Comparison of ENCODE assay signal across 12 mouse cellular contexts in genomic region chr14:29073747-29074146, GRCm38 (mm10). TPM values are rescaled to one million over a fixed set of nuclear protein-coding genes. Genes with fewer than 3 reads are reported as not detected.
DNase-seq lines count a peak whose midpoint lies in the region; ATAC-seq and TF ChIP-seq lines count a peak whose summit lies in the region.
"Had no signal": no experiment of that assay in that cellular context is flagged by ENCODE, and none has a peak within 500 bp of the region (broad histone marks: within the 10 kb centered on the region; RNA-seq: fewer than 3 reads in every experiment).

No protein-coding gene starts in this region.

- no peaks in the 10 kb centered on the region for H3K9me3 ChIP-seq in heart, postnatal 0 days (replicated peaks; ENCODE audit: control insufficient read depth, low read length)
- H3K9me3 ChIP-seq in embryonic facial prominence, embryonic 13.5 days, result no peaks in the 10 kb centered on the region; the same call in 1 of the 2 replicates

- TF ChIP-seq EP300 in heart, postnatal 0 days (IDR thresholded peaks at IDR 0.05; ENCODE audit: low read depth), result no peak

- H3K4me3 ChIP-seq in heart, postnatal 0 days (ENCODE audit: low read depth, low read length), result no peak overlapping the region
- H3K4me3 ChIP-seq in left cerebral cortex, adult 2 months, result no peak overlapping the region
- H3K4me3 ChIP-seq in embryonic facial prominence, embryonic 13.5 days, result no peak overlapping the region
- H3K4me3 ChIP-seq: myocyte had no signal

- no peaks in the 10 kb centered on the region for H3K36me3 ChIP-seq in heart, postnatal 0 days (replicated peaks; ENCODE audit: control insufficient read depth, insufficient read depth, low read length)
- no peaks in the 10 kb centered on the region for H3K36me3 ChIP-seq in embryonic facial prominence, embryonic 13.5 days

- WGBS in heart, postnatal 0 days, result 63% methylated on average over 4 of the region's 4 CpGs
- WGBS in embryonic facial prominence, embryonic 13.5 days, result 57% methylated on average over 4 of the region's 4 CpGs

- H3K4me1 ChIP-seq in heart, postnatal 0 days (ENCODE audit: control insufficient read depth, insufficient read depth), result no peaks in the 10 kb centered on the region
- peaks cover 34% of the 10 kb centered on the region for H3K4me1 ChIP-seq in embryonic facial prominence, embryonic 13.5 days

- no peak overlapping the region for H3K9ac ChIP-seq in heart, postnatal 0 days (replicated peaks; ENCODE audit: low read depth, low read length)
- H3K9ac ChIP-seq in embryonic facial prominence, embryonic 13.5 days, result no peak overlapping the region

- H3K27ac ChIP-seq in heart, postnatal 0 days (ENCODE audit: low read depth), result no peak overlapping the region
- no peak overlapping the region for H3K27ac ChIP-seq in left cerebral cortex, adult 2 months
- peak overlapping the region; percentile 40; the same call in 1 of the 2 replicates for H3K27ac ChIP-seq in embryonic facial prominence, embryonic 13.5 days

- no peak overlapping the region for H3K4me2 ChIP-seq in heart, postnatal 0 days (ENCODE audit: low read depth, low read length)
- no peak overlapping the region for H3K4me2 ChIP-seq in embryonic facial prominence, embryonic 13.5 days

- peaks cover 11% of the 10 kb centered on the region; the same call in 1 of the 2 replicates for H3K27me3 ChIP-seq in heart, postnatal 0 days (ENCODE audit: control insufficient read depth, insufficient read depth, low read length)
- no peaks in the 10 kb centered on the region for H3K27me3 ChIP-seq in embryonic facial prominence, embryonic 13.5 days

- peak; percentile 43 for TF ChIP-seq CTCF in heart, postnatal 0 days (IDR thresholded peaks at IDR 0.05; ENCODE audit: low read depth)
- TF ChIP-seq CTCF in left cerebral cortex, adult 2 months (IDR thresholded peaks at IDR 0.05), result peak; percentile 25; the same call in 1 of the 2 replicates

- ATAC-seq in heart, postnatal 0 days (ENCODE audit: insufficient read depth, low read depth), result no peak
- ATAC-seq in embryonic facial prominence, embryonic 13.5 days (ENCODE audit: insufficient number of reproducible peaks, insufficient read depth, low FRiP score, low TSS enrichment, low read depth), result no peak

- intact Hi-C loops in left cerebral cortex, adult 2 months (cut with DNase I), result no loop called here

- DNase-seq in heart, postnatal 0 days (ENCODE audit: low spot score), result peak; percentile 16
- DNase-seq in heart, adult 18-20 months, result no peak
- DNase-seq in left cerebral cortex, adult 2 months (ENCODE audit: extremely low spot score in 1 of 2, low spot score in 2 of 2), result no peak
- no peak for DNase-seq in left cerebral cortex, adult 11 months (ENCODE audit: low spot score)
- DNase-seq in adipocyte (ENCODE audit: low spot score), result peak; percentile 5
- no peak for DNase-seq in adrenal gland, postnatal 14 days
- DNase-seq: thymus, postnatal 36 days had no signal

RNA-seq across cellular contexts. Expression of gene Lrtm1, which starts 55.7 kb away (rescaled TPM):
- total RNA-seq in heart, postnatal 0 days (2014; rRNA removed; ENCODE audit: low replicate concordance), result 4.2 and 4.8 TPM in 2 replicates
- 3.2 and 4.8 TPM in 2 replicates for polyA plus RNA-seq in heart, postnatal 0 days (2015; fragmentation: Nextera tagmentation; extraction: Ambion mirVana)
- total RNA-seq in heart, adult 18-20 months (2021), result 100 to 1,000 TPM; 214 to 234 TPM
- total RNA-seq in left cerebral cortex, adult 2 months (2021), result not detected
- 0.79 and 0.88 TPM in 2 replicates for polyA plus RNA-seq in embryonic facial prominence, embryonic 13.5 days (2015; fragmentation: Nextera tagmentation; extraction: Ambion mirVana)
- 0.74 TPM in 1 of 2 replicates, not detected in the other for total RNA-seq in adrenal gland, postnatal 14 days (2021)
- total RNA-seq: ES-E14; left cerebral cortex, postnatal 36 days had no signal
- polyA plus RNA-seq: intestine, embryonic 14.5 days had no signal

Comparison
In these comparisons a context has a peak if more than half of its experiments do, and no peak if none do; other contexts are left out.
1. DNase-seq: peak in heart, postnatal 0 days (single experiment) and adipocyte (single experiment); none in heart, adult 18-20 months (0 of 2), left cerebral cortex, adult 2 months (0 of 2), left cerebral cortex, adult 11 months (single experiment) and adrenal gland, postnatal 14 days (single experiment).
2. RNA of gene Lrtm1, which starts 55.7 kb away (total RNA-seq): 214 to 234 TPM in heart, adult 18-20 months; 4.2 to 4.8 TPM in heart, postnatal 0 days, 0.74 TPM in adrenal gland, postnatal 14 days and not detected in left cerebral cortex, adult 2 months; every median in the first group is over 10 times any median in the second.